20 mouse cellular contexts compared by ENCODE assay signal in genomic region chr7:102100868-102101267, GRCm38 (mm10). TPM values are rescaled to one million over a fixed set of nuclear protein-coding genes. Genes with fewer than 3 reads are reported as not detected.
DNase-seq lines count a peak whose midpoint lies in the region; ATAC-seq and TF ChIP-seq lines count a peak whose summit lies in the region.
"Had no signal": no experiment of that assay in that cellular context is flagged by ENCODE, and none has a peak within 500 bp of the region (broad histone marks: within the 10 kb centered on the region; RNA-seq: fewer than 3 reads in every experiment).

No protein-coding gene starts in this region.

- WGBS in heart, embryonic 12.5 days, result 60% methylated on average over 5 of the region's 5 CpGs
- WGBS in kidney, postnatal 0 days, result 27% methylated on average over 5 of the region's 5 CpGs
- WGBS in embryonic facial prominence, embryonic 10.5 days, result 53% methylated on average over 5 of the region's 5 CpGs
- 51% methylated on average over 5 of the region's 5 CpGs for WGBS in limb, embryonic 10.5 days

- H3K27ac ChIP-seq in heart, embryonic 12.5 days (ENCODE audit: poor library complexity, severe bottlenecking), result peak overlapping the region; percentile 28; the same call in 1 of the 2 replicates
- H3K27ac ChIP-seq in kidney, postnatal 0 days, result peak overlapping the region; percentile 57
- H3K27ac ChIP-seq in embryonic facial prominence, embryonic 10.5 days (replicated peaks), result peak overlapping the region; percentile 71; the same call in 1 of the 2 replicates
- H3K27ac ChIP-seq in limb, embryonic 10.5 days, result peak overlapping the region; percentile 84
- H3K27ac ChIP-seq: left cerebral cortex, adult 2 months; macrophage; midbrain, embryonic 12.5 days; neural tube, embryonic 15.5 days had no signal

- no peak overlapping the region for H3K9ac ChIP-seq in heart, embryonic 12.5 days
- no peak overlapping the region for H3K9ac ChIP-seq in kidney, postnatal 0 days (ENCODE audit: low read depth, low read length)
- H3K9ac ChIP-seq: lung, embryonic 14.5 days; midbrain, embryonic 12.5 days; neural tube, embryonic 15.5 days had no signal

- H3K27me3 ChIP-seq in heart, embryonic 12.5 days (replicated peaks), result 0 out of 2 replicates have a peak, but pooled peaks cover 11% of the 10 kb centered on the region
- no peaks in the 10 kb centered on the region for H3K27me3 ChIP-seq in kidney, postnatal 0 days (ENCODE audit: insufficient read depth, low read length)
- peaks cover 9% of the 10 kb centered on the region; the same call in 1 of the 2 replicates for H3K27me3 ChIP-seq in embryonic facial prominence, embryonic 10.5 days (replicated peaks; ENCODE audit: low read depth, poor library complexity, severe bottlenecking)
- H3K27me3 ChIP-seq in limb, embryonic 10.5 days (ENCODE audit: low read depth, poor library complexity, severe bottlenecking), result 0 out of 2 replicates have a peak, but pooled peaks cover under 1% of the 10 kb centered on the region
- H3K27me3 ChIP-seq: neural tube, embryonic 15.5 days had no signal

- H3K36me3 ChIP-seq in heart, embryonic 12.5 days, result 0 out of 2 replicates have a peak, but pooled peaks cover 2% of the 10 kb centered on the region
- H3K36me3 ChIP-seq in kidney, postnatal 0 days (ENCODE audit: insufficient read depth, low read length), result no peaks in the 10 kb centered on the region
- H3K36me3 ChIP-seq in embryonic facial prominence, embryonic 10.5 days (replicated peaks), result peaks cover 7% of the 10 kb centered on the region; the same call in 1 of the 2 replicates
- H3K36me3 ChIP-seq in limb, embryonic 10.5 days, result peaks cover 6% of the 10 kb centered on the region; the same call in 1 of the 2 replicates
- H3K36me3 ChIP-seq: midbrain, embryonic 12.5 days; neural tube, embryonic 15.5 days had no signal

- H3K9me3 ChIP-seq in heart, embryonic 12.5 days (replicated peaks), result no peaks in the 10 kb centered on the region
- no peaks in the 10 kb centered on the region for H3K9me3 ChIP-seq in kidney, postnatal 0 days (replicated peaks; ENCODE audit: low read length)
- no peaks in the 10 kb centered on the region for H3K9me3 ChIP-seq in embryonic facial prominence, embryonic 10.5 days
- H3K9me3 ChIP-seq in limb, embryonic 10.5 days (replicated peaks), result no peaks in the 10 kb centered on the region
- H3K9me3 ChIP-seq: midbrain, embryonic 12.5 days; neural tube, embryonic 15.5 days had no signal

- ATAC-seq in heart, embryonic 12.5 days (ENCODE audit: insufficient number of reproducible peaks, low FRiP score), result no peak
- ATAC-seq in kidney, postnatal 0 days (replicated peaks; ENCODE audit: low FRiP score, low read depth), result no peak
- ATAC-seq in frontal cortex, adult (ENCODE audit: low TSS enrichment), result no peak

- peaks cover 38% of the 10 kb centered on the region for H3K4me1 ChIP-seq in heart, embryonic 12.5 days (replicated peaks)
- H3K4me1 ChIP-seq in kidney, postnatal 0 days (replicated peaks; ENCODE audit: insufficient read depth, low read length), result peaks cover 16% of the 10 kb centered on the region; the same call in 1 of the 2 replicates
- peaks cover 38% of the 10 kb centered on the region for H3K4me1 ChIP-seq in embryonic facial prominence, embryonic 10.5 days
- H3K4me1 ChIP-seq in limb, embryonic 10.5 days, result peaks cover 43% of the 10 kb centered on the region

- H3K4me3 ChIP-seq in heart, embryonic 12.5 days, result no peak overlapping the region
- H3K4me3 ChIP-seq in kidney, postnatal 0 days (replicated peaks; ENCODE audit: low read depth, low read length), result no peak overlapping the region
- no peak overlapping the region for H3K4me3 ChIP-seq in embryonic facial prominence, embryonic 10.5 days
- 0 out of 2 replicates have a peak overlapping the region, but pooled peaks have one; percentile 52 for H3K4me3 ChIP-seq in limb, embryonic 10.5 days
- H3K4me3 ChIP-seq: left cerebral cortex, adult 2 months had no signal

- no peak for DNase-seq in heart, adult 8-10 months (ENCODE audit: low spot score)
- DNase-seq in kidney, postnatal 0 days (ENCODE audit: low spot score), result peak; percentile 32
- DNase-seq in kidney, postnatal 10 days, result no peak
- no peak for DNase-seq in embryonic facial prominence, embryonic 10.5 days (ENCODE audit: low spot score)
- no peak for DNase-seq in limb, embryonic 10.5 days (ENCODE audit: low spot score)
- DNase-seq: cerebellum, adult 9-10 months; right cerebral cortex, postnatal 4 days had no signal

- TF ChIP-seq CTCF in kidney, postnatal 0 days (IDR thresholded peaks at IDR 0.05; ENCODE audit: low read depth), result no peak

- H3K4me2 ChIP-seq in heart, embryonic 12.5 days, result peak overlapping the region; percentile 84; the same call in 1 of the 2 replicates
- H3K4me2 ChIP-seq in kidney, postnatal 0 days (ENCODE audit: low read length), result peak overlapping the region; percentile 79; the same call in 1 of the 2 replicates

RNA-seq across cellular contexts. Expression of gene Art1, which starts 0.7 kb away (rescaled TPM):
- 8.0 and 9.0 TPM in 2 replicates for polyA plus RNA-seq in heart, embryonic 12.5 days (2016; fragmentation: Nextera tagmentation; extraction: Ambion mirVana)
- 100 to 1,000 TPM; 301 to 387 (median 344) TPM for total RNA-seq in heart, adult 8-10 months (2022)
- polyA plus RNA-seq in kidney, postnatal 0 days (2015; fragmentation: Nextera tagmentation; extraction: Ambion mirVana), result 0.24 and 0.70 TPM in 2 replicates
- polyA plus RNA-seq in embryonic facial prominence, embryonic 10.5 days (2016; fragmentation: Nextera tagmentation; extraction: Ambion mirVana), result 1.1 TPM in 2 replicates
- polyA plus RNA-seq in limb, embryonic 10.5 days (2016; fragmentation: Nextera tagmentation; extraction: Ambion mirVana), result 0.50 and 0.85 TPM in 2 replicates
- total RNA-seq: layer of hippocampus, adult 8-10 months; left cerebral cortex, adult 2 months; MEL had no signal
- polyA plus RNA-seq: macrophage had no signal

RNA-seq across cellular contexts. Expression of gene Art5, which starts 8.4 kb away (rescaled TPM):
- polyA plus RNA-seq in heart, embryonic 12.5 days (2016; fragmentation: Nextera tagmentation; extraction: Ambion mirVana), result 1.4 and 2.3 TPM in 2 replicates
- total RNA-seq in heart, adult 8-10 months (2022), result 10 to 100 TPM; 15.4 to 33.2 (median 23.0) TPM
- 1.4 and 2.3 TPM in 2 replicates for polyA plus RNA-seq in kidney, postnatal 0 days (2015; fragmentation: Nextera tagmentation; extraction: Ambion mirVana)
- polyA plus RNA-seq in embryonic facial prominence, embryonic 10.5 days (2016; fragmentation: Nextera tagmentation; extraction: Ambion mirVana), result 2.6 and 3.0 TPM in 2 replicates
- polyA plus RNA-seq in limb, embryonic 10.5 days (2016; fragmentation: Nextera tagmentation; extraction: Ambion mirVana), result 4.3 and 5.8 TPM in 2 replicates
- total RNA-seq: layer of hippocampus, adult 8-10 months; left cerebral cortex, adult 2 months; MEL had no signal
- polyA plus RNA-seq: macrophage had no signal

RNA-seq across cellular contexts. Expression of gene Chrna10, which starts 15.8 kb away (rescaled TPM):
- not detected in 2 replicates for polyA plus RNA-seq in heart, embryonic 12.5 days (2016; fragmentation: Nextera tagmentation; extraction: Ambion mirVana)
- not detected for total RNA-seq in heart, adult 8-10 months (2022)
- polyA plus RNA-seq in kidney, postnatal 0 days (2015; fragmentation: Nextera tagmentation; extraction: Ambion mirVana), result not detected in 2 replicates
- polyA plus RNA-seq in embryonic facial prominence, embryonic 10.5 days (2016; fragmentation: Nextera tagmentation; extraction: Ambion mirVana), result not detected in 2 replicates
- polyA plus RNA-seq in limb, embryonic 10.5 days (2016; fragmentation: Nextera tagmentation; extraction: Ambion mirVana), result 0.14 TPM in 1 of 2 replicates, not detected in the other
- total RNA-seq: adrenal gland, postnatal 4 days; gastrocnemius, adult 18-20 months; MEL had no signal
- polyA plus RNA-seq: forebrain, embryonic 14.5 days; lung, embryonic 14.5 days; macrophage; midbrain, embryonic 12.5 days; neural tube, embryonic 15.5 days had no signal

RNA-seq across cellular contexts. Expression of gene Trpc2, which starts 18.0 kb away (rescaled TPM):
- 0.15 and 0.58 TPM in 2 replicates for polyA plus RNA-seq in heart, embryonic 12.5 days (2016; fragmentation: Nextera tagmentation; extraction: Ambion mirVana)
- total RNA-seq in heart, adult 8-10 months (2022), result under 1 TPM in 2 of 4 experiments, not detected in 2; 0.11 to 0.87 TPM
- not detected in 2 replicates for polyA plus RNA-seq in kidney, postnatal 0 days (2015; fragmentation: Nextera tagmentation; extraction: Ambion mirVana)
- 0.17 TPM in 1 of 2 replicates, not detected in the other for polyA plus RNA-seq in embryonic facial prominence, embryonic 10.5 days (2016; fragmentation: Nextera tagmentation; extraction: Ambion mirVana)
- not detected in 2 replicates for polyA plus RNA-seq in limb, embryonic 10.5 days (2016; fragmentation: Nextera tagmentation; extraction: Ambion mirVana)
- total RNA-seq: hematopoietic stem cell, adult 5-6 weeks; MEL had no signal
- polyA plus RNA-seq: forebrain, embryonic 14.5 days; lung, embryonic 14.5 days; midbrain, embryonic 12.5 days had no signal

RNA-seq across cellular contexts. Expression of gene Xntrpc, which starts 35.4 kb away (rescaled TPM):
- 0.90 and 1.5 TPM in 2 replicates for polyA plus RNA-seq in heart, embryonic 12.5 days (2016; fragmentation: Nextera tagmentation; extraction: Ambion mirVana)
- 1 to 10 TPM in 2 of 4 experiments, under 1 TPM in 2; 0.47 to 1.1 (median 0.82) TPM for total RNA-seq in heart, adult 8-10 months (2022)
- 0.45 and 0.50 TPM in 2 replicates for polyA plus RNA-seq in kidney, postnatal 0 days (2015; fragmentation: Nextera tagmentation; extraction: Ambion mirVana)
- 2.5 and 2.6 TPM in 2 replicates for polyA plus RNA-seq in embryonic facial prominence, embryonic 10.5 days (2016; fragmentation: Nextera tagmentation; extraction: Ambion mirVana)
- polyA plus RNA-seq in limb, embryonic 10.5 days (2016; fragmentation: Nextera tagmentation; extraction: Ambion mirVana), result 1.4 and 1.8 TPM in 2 replicates
- polyA plus RNA-seq: macrophage had no signal

Comparison
In these comparisons a context has a peak if more than half of its experiments do, and no peak if none do; other contexts are left out.
1. H3K27ac ChIP-seq: peak in every context shown above with its lines; median percentile 84 in limb, embryonic 10.5 days; 71 in embryonic facial prominence, embryonic 10.5 days; 57 in kidney, postnatal 0 days; 28 in heart, embryonic 12.5 days.